26 mouse cellular contexts compared by ENCODE assay signal in the genomic region with DNA sequence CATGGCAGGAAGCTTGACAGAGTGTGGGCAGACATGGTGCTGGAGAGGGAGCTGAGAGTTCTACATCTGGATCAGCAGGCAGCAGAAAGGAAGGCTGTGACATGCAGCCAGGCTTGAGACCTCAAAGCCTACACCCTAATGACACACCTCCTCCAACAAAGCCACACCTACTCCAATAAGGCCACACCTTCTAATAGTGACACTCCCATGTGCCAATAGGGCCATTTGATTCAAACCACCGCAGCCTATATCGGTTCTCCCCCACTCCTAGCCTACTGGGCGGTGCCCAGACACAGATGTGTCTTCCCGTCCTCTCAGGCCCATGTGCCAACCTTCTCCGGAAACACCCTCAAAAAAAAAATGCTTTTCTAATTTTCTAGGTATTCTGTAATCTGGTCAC. TPM values are rescaled to one million over a fixed set of nuclear protein-coding genes. Genes with fewer than 3 reads are reported as not detected.
DNase-seq lines count a peak whose midpoint lies in the region; ATAC-seq and TF ChIP-seq lines count a peak whose summit lies in the region.
"Had no signal": no experiment of that assay in that cellular context is flagged by ENCODE, and none has a peak within 500 bp of the region (broad histone marks: within the 10 kb centered on the region; RNA-seq: fewer than 3 reads in every experiment).

No protein-coding gene starts in this region.

- TF ChIP-seq EP300 in liver, postnatal 0 days (IDR thresholded peaks at IDR 0.05; ENCODE audit: low read depth): no peak

- TF ChIP-seq CTCF in liver, postnatal 0 days (IDR thresholded peaks at IDR 0.05; ENCODE audit: low read depth): no peak

- no peak overlapping the region for H3K4me2 ChIP-seq in liver, embryonic 11.5 days
- H3K4me2 ChIP-seq in liver, postnatal 0 days (ENCODE audit: low read depth, low read length): no peak overlapping the region
- H3K4me2 ChIP-seq: hindbrain, embryonic 13.5 days; kidney, embryonic 15.5 days; neural tube, embryonic 12.5 days had no signal

- no peaks in the 10 kb centered on the region for H3K36me3 ChIP-seq in liver, embryonic 11.5 days (ENCODE audit: control insufficient read depth, insufficient read depth, low read length)
- no peaks in the 10 kb centered on the region for H3K36me3 ChIP-seq in liver, postnatal 0 days (replicated peaks; ENCODE audit: insufficient read depth, low read length)
- H3K36me3 ChIP-seq: forebrain, embryonic 10.5 days; hindbrain, embryonic 13.5 days; kidney, embryonic 15.5 days; neural tube, embryonic 12.5 days had no signal

- peak; percentile 65 for ATAC-seq in liver, embryonic 11.5 days (replicated peaks; ENCODE audit: low FRiP score)
- peak; percentile 64 for ATAC-seq in liver, postnatal 0 days
- no peak for ATAC-seq in cerebellum, adult (ENCODE audit: insufficient number of reproducible peaks, low FRiP score, low TSS enrichment)
- ATAC-seq: activated CD4-positive, CD25-positive, alpha-beta regulatory T cell, adult 4 months; CD4-positive, CD25-positive, alpha-beta regulatory T cell, adult 4 months; forebrain, postnatal 0 days; Patski had no signal

- DNase-seq in ES-CJ7 (ENCODE audit: low read depth, low spot score): peak; percentile 66
- peak; percentile 50 for DNase-seq in c-Kit-positive CD71-positive TER-119-negative erythroid progenitor cells, embryonic 14.5 days (ENCODE audit: low read depth)
- no peak for DNase-seq in liver, embryonic 11.5 days (ENCODE audit: low spot score)
- DNase-seq in liver, postnatal 0 days: no peak
- DNase-seq in frontal cortex, postnatal 36 days (ENCODE audit: low spot score in 2 of 2): no peak
- DNase-seq in cerebellum, adult 8-10 months: no peak
- no peak for DNase-seq in kidney, postnatal 14 days
- DNase-seq: adrenal gland, postnatal 10 days; cerebellum, postnatal 10 days; forebrain, postnatal 0 days; gastrocnemius, postnatal 36 days; heart, postnatal 36 days; kidney, postnatal 4 days; lung, postnatal 10 days; midbrain, embryonic 14.5 days; retina, postnatal 1 day; thymus, adult 2 months had no signal

- H3K4me3 ChIP-seq in liver, embryonic 11.5 days (ENCODE audit: low read depth, low read length): no peak overlapping the region
- H3K4me3 ChIP-seq in liver, postnatal 0 days (ENCODE audit: low read depth, low read length): no peak overlapping the region
- H3K4me3 ChIP-seq: forebrain, embryonic 10.5 days; hindbrain, embryonic 13.5 days; kidney, embryonic 15.5 days; left cerebral cortex, adult 2 months; neural tube, embryonic 12.5 days had no signal

- H3K9me3 ChIP-seq in liver, embryonic 11.5 days (ENCODE audit: control insufficient read depth, low read length): no peaks in the 10 kb centered on the region
- H3K9me3 ChIP-seq in liver, postnatal 0 days (ENCODE audit: low read length): 0 out of 2 replicates have a peak, but pooled peaks cover 2% of the 10 kb centered on the region
- H3K9me3 ChIP-seq: forebrain, embryonic 10.5 days; hindbrain, embryonic 13.5 days; kidney, embryonic 15.5 days; neural tube, embryonic 12.5 days had no signal

- H3K9ac ChIP-seq in liver, embryonic 11.5 days (ENCODE audit: low read depth, low read length): no peak overlapping the region
- no peak overlapping the region for H3K9ac ChIP-seq in liver, postnatal 0 days (replicated peaks)
- H3K9ac ChIP-seq: forebrain, postnatal 0 days; hindbrain, embryonic 13.5 days; kidney, embryonic 15.5 days; neural tube, embryonic 12.5 days had no signal

- H3K4me1 ChIP-seq in liver, embryonic 11.5 days (replicated peaks; ENCODE audit: control insufficient read depth, insufficient read depth, low read length): no peaks in the 10 kb centered on the region
- H3K4me1 ChIP-seq in liver, postnatal 0 days (ENCODE audit: insufficient read depth): peaks cover 8% of the 10 kb centered on the region
- H3K4me1 ChIP-seq: hindbrain, embryonic 13.5 days; neural tube, embryonic 12.5 days had no signal

- 76% methylated on average over 5 of the region's 5 CpGs for WGBS in liver, embryonic 11.5 days
- 67% methylated on average over 5 of the region's 5 CpGs for WGBS in liver, postnatal 0 days (ENCODE audit: insufficient replicate concordance)

- H3K27ac ChIP-seq in liver, embryonic 11.5 days (ENCODE audit: low read depth, low read length): no peak overlapping the region
- no peak overlapping the region for H3K27ac ChIP-seq in liver, postnatal 0 days (ENCODE audit: low read depth)
- H3K27ac ChIP-seq: forebrain, embryonic 10.5 days; hindbrain, embryonic 13.5 days; kidney, embryonic 15.5 days; left cerebral cortex, adult 2 months; neural tube, embryonic 12.5 days had no signal

- no peaks in the 10 kb centered on the region for H3K27me3 ChIP-seq in liver, embryonic 11.5 days (replicated peaks; ENCODE audit: control insufficient read depth, insufficient read depth, low read length)
- no peaks in the 10 kb centered on the region for H3K27me3 ChIP-seq in liver, postnatal 0 days (ENCODE audit: insufficient read depth, low read length)
- H3K27me3 ChIP-seq: hindbrain, embryonic 13.5 days; kidney, embryonic 15.5 days; neural tube, embryonic 12.5 days; Patski had no signal

RNA-seq across cellular contexts. Expression of a gene that starts 12.3 kb away (rescaled TPM):
- 57.7 and 65.1 TPM in 2 replicates for polyA plus RNA-seq in liver, embryonic 11.5 days (2014; fragmentation: Nextera tagmentation; extraction: Ambion mirVana)
- polyA plus RNA-seq in liver, postnatal 0 days (2015; fragmentation: Nextera tagmentation; extraction: Ambion mirVana): 23.0 and 24.3 TPM in 2 replicates

Comparison
In these comparisons a context has a peak if more than half of its experiments do, and no peak if none do; other contexts are left out.
1. DNase-seq: peak in ES-CJ7 (single experiment) and c-Kit-positive CD71-positive TER-119-negative erythroid progenitor cells, embryonic 14.5 days (single experiment); none in liver, embryonic 11.5 days (single experiment), liver, postnatal 0 days (single experiment), frontal cortex, postnatal 36 days (0 of 2), cerebellum, adult 8-10 months (single experiment) and kidney, postnatal 14 days (single experiment).